Mouse (Mus musculus) bone marrow, adult 2 months (tissue): ENCODE measurements at regions not wholly inside any gene's neighbourhood (a gene's known extent, or its start where the extent isn't known, plus 50 kb on each side); places are given as distances from the start of the nearest gene placed in this dataset.

ENCODE experiments used
- CTCF ChIP-seq: fragments of 200-500 bp; IDR thresholded peaks from 2 replicates; pipeline ENCODE4 v1.5.1; 2011; ENCODE audit warnings: low read length, control low read depth; ENCODE audit not compliant: control insufficient read depth, insufficient read depth
- POLR2A ChIP-seq: fragments of 200-500 bp; IDR thresholded peaks from 2 replicates; pipeline ENCODE4 v1.6.1; 2011; ENCODE audit warnings: low read depth, mild to moderate bottlenecking, control low read depth, low read length, borderline replicate concordance; ENCODE audit not compliant: control insufficient read depth

GRCm38 (mm10) chr8:6604232-6604804 is 1499.2 kb upstream of the Slc10a2 start:
- TF ChIP-seq POLR2A (no peak), CTCF (no peak)
